ENCODE assay signal across 9 mouse cellular contexts in the genomic region with DNA sequence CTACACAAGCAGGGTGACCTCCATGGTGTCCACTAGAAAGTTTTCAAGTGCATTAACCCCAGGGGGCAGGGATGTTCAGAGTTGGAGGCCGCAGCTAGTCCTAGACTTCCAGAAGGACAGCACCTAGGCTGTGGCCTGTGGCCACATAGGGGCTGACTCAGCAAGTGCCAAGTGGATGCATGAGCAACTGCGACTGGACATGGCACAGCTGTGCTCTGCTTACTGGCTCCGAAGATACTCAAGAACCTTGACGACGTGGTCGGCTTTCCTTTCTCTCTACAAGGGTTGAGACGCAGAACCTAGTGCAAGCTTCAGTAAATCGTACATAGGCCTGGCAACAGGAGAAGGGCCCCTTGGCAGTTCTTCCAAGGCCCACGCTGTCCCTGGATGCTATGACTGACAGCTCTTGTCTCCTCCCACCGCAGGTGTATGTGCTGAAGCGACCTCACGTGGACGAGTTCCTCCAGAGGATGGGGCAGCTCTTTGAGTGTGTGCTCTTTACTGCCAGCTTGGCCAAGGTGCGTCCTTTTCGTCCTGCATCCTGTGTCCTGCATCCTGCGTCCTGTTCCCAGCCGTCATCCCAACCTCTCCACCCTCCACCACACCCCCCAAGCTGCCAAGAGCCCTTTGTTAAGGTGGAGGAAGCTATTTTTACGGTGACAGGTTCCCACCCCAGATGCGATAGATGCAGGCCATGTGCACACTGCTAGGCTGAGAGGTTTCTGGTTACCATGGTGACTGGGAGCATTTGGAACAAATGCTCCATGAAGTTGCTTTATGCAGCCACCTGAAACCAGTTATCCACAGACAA. TPM values are rescaled to one million over a fixed set of nuclear protein-coding genes. Genes with fewer than 3 reads are reported as not detected.
A peak's percentile ranks its signal among the peaks of the same experiment; 100 is the strongest.
DNase-seq lines count a peak whose midpoint lies in the region; ATAC-seq and TF ChIP-seq lines count a peak whose summit lies in the region.
"Had no signal": no experiment of that assay in that cellular context is flagged by ENCODE, and none has a peak within 500 bp of the region (broad histone marks: within the 10 kb centered on the region; RNA-seq: fewer than 3 reads in every experiment).

No protein-coding gene starts in this region.

- no peak; the same call in 1 of the 2 replicates for TF ChIP-seq CTCF in kidney, postnatal 0 days (IDR thresholded peaks at IDR 0.05; ENCODE audit: low read depth)
- no peak for TF ChIP-seq CTCF in kidney, adult 2 months (conservative IDR thresholded peaks at IDR 0.05; ENCODE audit: insufficient read depth, insufficient read length, low read depth, low read length)

- H3K36me3 ChIP-seq in kidney, postnatal 0 days (ENCODE audit: insufficient read depth, low read length), result peaks cover 23% of the 10 kb centered on the region
- no peaks in the 10 kb centered on the region for H3K36me3 ChIP-seq in kidney, adult 2 months (ENCODE audit: control insufficient read depth, insufficient read depth, low read length)
- H3K36me3 ChIP-seq in forebrain, embryonic 15.5 days, result 0 out of 2 replicates have a peak, but pooled peaks cover 3% of the 10 kb centered on the region
- H3K36me3 ChIP-seq in neural tube, embryonic 12.5 days, result peaks cover 5% of the 10 kb centered on the region; the same call in 1 of the 2 replicates
- H3K36me3 ChIP-seq in liver, embryonic 11.5 days (ENCODE audit: control insufficient read depth, insufficient read depth, low read length), result no peaks in the 10 kb centered on the region

- H3K27me3 ChIP-seq in kidney, postnatal 0 days (ENCODE audit: insufficient read depth, low read length), result no peaks in the 10 kb centered on the region
- H3K27me3 ChIP-seq in kidney, adult 2 months (replicated peaks; ENCODE audit: control insufficient read depth, insufficient read depth, low read length), result no peaks in the 10 kb centered on the region
- no peaks in the 10 kb centered on the region for H3K27me3 ChIP-seq in forebrain, embryonic 15.5 days
- H3K27me3 ChIP-seq in neural tube, embryonic 12.5 days (replicated peaks), result no peaks in the 10 kb centered on the region
- no peaks in the 10 kb centered on the region for H3K27me3 ChIP-seq in liver, embryonic 11.5 days (replicated peaks; ENCODE audit: control insufficient read depth, insufficient read depth, low read length)

- no peak overlapping the region for H3K4me2 ChIP-seq in kidney, postnatal 0 days (ENCODE audit: low read length)
- H3K4me2 ChIP-seq in forebrain, embryonic 15.5 days (replicated peaks), result no peak overlapping the region
- peak overlapping the region; percentile 19; the same call in 1 of the 2 replicates for H3K4me2 ChIP-seq in neural tube, embryonic 12.5 days (replicated peaks)
- H3K4me2 ChIP-seq in liver, embryonic 11.5 days, result no peak overlapping the region

- peak overlapping the region; percentile 25; the same call in 1 of the 2 replicates for H3K27ac ChIP-seq in kidney, postnatal 0 days
- no peak overlapping the region for H3K27ac ChIP-seq in kidney, adult 2 months (ENCODE audit: insufficient read depth, low read depth, low read length)
- H3K27ac ChIP-seq in forebrain, embryonic 15.5 days (replicated peaks), result peak overlapping the region; percentile 38
- no peak overlapping the region for H3K27ac ChIP-seq in neural tube, embryonic 12.5 days
- H3K27ac ChIP-seq in liver, embryonic 11.5 days (ENCODE audit: low read depth, low read length), result no peak overlapping the region

- no peak overlapping the region for H3K4me3 ChIP-seq in kidney, postnatal 0 days (replicated peaks; ENCODE audit: low read depth, low read length)
- H3K4me3 ChIP-seq in kidney, adult 2 months (ENCODE audit: insufficient read depth, low read depth, low read length), result no peak overlapping the region
- no peak overlapping the region for H3K4me3 ChIP-seq in forebrain, embryonic 15.5 days
- no peak overlapping the region for H3K4me3 ChIP-seq in neural tube, embryonic 12.5 days
- H3K4me3 ChIP-seq in liver, embryonic 11.5 days (ENCODE audit: low read depth, low read length), result no peak overlapping the region

- DNase-seq in kidney, postnatal 0 days (ENCODE audit: low spot score), result no peak
- DNase-seq in kidney, adult 2 months, result no peak
- peak; percentile 64 to 68 for DNase-seq in left cerebral cortex, adult 9 months (ENCODE audit: low spot score in 2 of 2)
- DNase-seq in thymus, postnatal 10 days (ENCODE audit: low spot score in 2 of 2), result no peak
- DNase-seq in urinary bladder, postnatal 14 days (ENCODE audit: low spot score), result no peak
- DNase-seq in liver, embryonic 11.5 days (ENCODE audit: low spot score), result no peak
- DNase-seq: kidney, postnatal 25 days had no signal

- ATAC-seq in kidney, postnatal 0 days (replicated peaks; ENCODE audit: low FRiP score, low read depth), result no peak; the same call in 1 of the 2 replicates
- peak; percentile 68 for ATAC-seq in forebrain, embryonic 15.5 days (replicated peaks)
- peak; percentile 73 for ATAC-seq in neural tube, embryonic 12.5 days (ENCODE audit: low FRiP score, low read depth)
- no peak for ATAC-seq in liver, embryonic 11.5 days (replicated peaks; ENCODE audit: low FRiP score)

- H3K9me3 ChIP-seq in kidney, postnatal 0 days (replicated peaks; ENCODE audit: low read length), result no peaks in the 10 kb centered on the region
- no peaks in the 10 kb centered on the region for H3K9me3 ChIP-seq in forebrain, embryonic 15.5 days
- no peaks in the 10 kb centered on the region for H3K9me3 ChIP-seq in neural tube, embryonic 12.5 days
- H3K9me3 ChIP-seq in liver, embryonic 11.5 days (ENCODE audit: control insufficient read depth, low read length), result no peaks in the 10 kb centered on the region

- WGBS in kidney, postnatal 0 days, result 59% methylated on average over 19 of the region's 19 CpGs
- WGBS in kidney, adult 2 months, result 78% methylated on average over 19 of the region's 19 CpGs
- WGBS in forebrain, embryonic 15.5 days, result 45% methylated on average over 19 of the region's 19 CpGs
- 67% methylated on average over 19 of the region's 19 CpGs for WGBS in neural tube, embryonic 12.5 days
- 84% methylated on average over 19 of the region's 19 CpGs for WGBS in liver, embryonic 11.5 days

- TF ChIP-seq POLR2A in kidney, adult 2 months (IDR thresholded peaks at IDR 0.05; ENCODE audit: low read depth, low read length), result no peak

- H3K9ac ChIP-seq in kidney, postnatal 0 days (ENCODE audit: low read depth, low read length), result no peak overlapping the region
- H3K9ac ChIP-seq in forebrain, embryonic 15.5 days (replicated peaks), result no peak overlapping the region
- H3K9ac ChIP-seq in neural tube, embryonic 12.5 days, result no peak overlapping the region
- no peak overlapping the region for H3K9ac ChIP-seq in liver, embryonic 11.5 days (ENCODE audit: low read depth, low read length)

- H3K4me1 ChIP-seq in kidney, postnatal 0 days (replicated peaks; ENCODE audit: insufficient read depth, low read length), result peaks cover 9% of the 10 kb centered on the region; the same call in 1 of the 2 replicates
- peaks cover 10% of the 10 kb centered on the region; the same call in 1 of the 2 replicates for H3K4me1 ChIP-seq in kidney, adult 2 months (ENCODE audit: control insufficient read depth, insufficient read depth, low read length)
- peaks cover 52% of the 10 kb centered on the region for H3K4me1 ChIP-seq in forebrain, embryonic 15.5 days
- peaks cover 34% of the 10 kb centered on the region for H3K4me1 ChIP-seq in neural tube, embryonic 12.5 days
- no peaks in the 10 kb centered on the region for H3K4me1 ChIP-seq in liver, embryonic 11.5 days (replicated peaks; ENCODE audit: control insufficient read depth, insufficient read depth, low read length)

RNA-seq across cellular contexts. Expression of gene Vill, which starts 19.3 kb away (rescaled TPM):
- polyA plus RNA-seq in kidney, postnatal 0 days (2015; fragmentation: Nextera tagmentation; extraction: Ambion mirVana), result 38.8 and 41.8 TPM in 2 replicates
- 48.5 and 73.9 TPM in 2 replicates for polyA plus RNA-seq in kidney, adult 2 months (2012; rRNA removed)
- 2.1 and 2.7 TPM in 2 replicates for polyA plus RNA-seq in forebrain, embryonic 15.5 days (2015; fragmentation: Nextera tagmentation; extraction: Ambion mirVana)
- 9.8 and 13.0 TPM in 2 replicates for polyA plus RNA-seq in neural tube, embryonic 12.5 days (2016; fragmentation: Nextera tagmentation; extraction: Ambion mirVana)
- polyA plus RNA-seq in liver, embryonic 11.5 days (2014; fragmentation: Nextera tagmentation; extraction: Ambion mirVana), result 20.0 and 22.7 TPM in 2 replicates

RNA-seq across cellular contexts. Expression of gene Plcd1, which starts 60.0 kb away (rescaled TPM):
- 17.3 and 17.8 TPM in 2 replicates for polyA plus RNA-seq in kidney, postnatal 0 days (2015; fragmentation: Nextera tagmentation; extraction: Ambion mirVana)
- polyA plus RNA-seq in kidney, adult 2 months (2012; rRNA removed), result 11.3 and 11.8 TPM in 2 replicates
- 11.7 and 14.6 TPM in 2 replicates for polyA plus RNA-seq in forebrain, embryonic 15.5 days (2015; fragmentation: Nextera tagmentation; extraction: Ambion mirVana)
- 29.7 and 31.9 TPM in 2 replicates for polyA plus RNA-seq in neural tube, embryonic 12.5 days (2016; fragmentation: Nextera tagmentation; extraction: Ambion mirVana)
- 4.9 and 5.5 TPM in 2 replicates for polyA plus RNA-seq in liver, embryonic 11.5 days (2014; fragmentation: Nextera tagmentation; extraction: Ambion mirVana)

Comparison
In these comparisons a context has a peak if more than half of its experiments do, and no peak if none do; other contexts are left out.
1. H3K27ac ChIP-seq: peak in kidney, postnatal 0 days (single experiment) and forebrain, embryonic 15.5 days (single experiment); none in kidney, adult 2 months (single experiment), neural tube, embryonic 12.5 days (single experiment) and liver, embryonic 11.5 days (single experiment).
2. ATAC-seq: peak in forebrain, embryonic 15.5 days (single experiment) and neural tube, embryonic 12.5 days (single experiment); none in kidney, postnatal 0 days (single experiment) and liver, embryonic 11.5 days (single experiment).
3. DNase-seq: peak in left cerebral cortex, adult 9 months (2 of 2); none in kidney, postnatal 0 days (single experiment), kidney, adult 2 months (single experiment), thymus, postnatal 10 days (0 of 2), urinary bladder, postnatal 14 days (single experiment) and liver, embryonic 11.5 days (single experiment).